Mouse (Mus musculus) kidney, postnatal 0 days (tissue): Measurements from ENCODE around the gene Med24. TPM values are rescaled to one million over a fixed set of nuclear protein-coding genes. Genes with fewer than 3 reads are reported as not detected.

Source experiments
- ATAC-seq: fragments of 200-750 bp; cut with Nextera tagmentation; replicated peaks from 2 replicates; pipeline ENCODE4 v1.8.0; 2017; ENCODE audit warnings: low read depth, moderate number of reproducible peaks, moderate TSS enrichment, moderate library complexity; ENCODE audit not compliant: low FRiP score
- DNase-seq: peaks from one replicate; pipeline ENCODE4 v3.0.0-alpha.2; 2016; ENCODE audit warnings: low spot score
- H3K27ac ChIP-seq: fragments of 300-500 bp; sonication (generic); 2 replicates; pipeline ENCODE4 v1.5.1; 2014; ENCODE audit warnings: mild to moderate bottlenecking
- H3K27me3 ChIP-seq: fragments of 300-500 bp; sonication (generic); 2 replicates; pipeline ENCODE4 v1.6.1; 2014; ENCODE audit warnings: low read length, mixed read lengths; ENCODE audit not compliant: insufficient read depth
- H3K36me3 ChIP-seq: fragments of 300-500 bp; sonication (generic); 2 replicates; pipeline ENCODE4 v1.6.1; 2014; ENCODE audit warnings: low read length, mixed read lengths; ENCODE audit not compliant: insufficient read depth
- H3K4me1 ChIP-seq: fragments of 300-500 bp; sonication (generic); replicated peaks from 2 replicates; pipeline ENCODE4 v1.6.1; 2014; ENCODE audit warnings: antibody characterized with exemption, low read length, mixed read lengths; ENCODE audit not compliant: insufficient read depth
- H3K4me2 ChIP-seq: fragments of 300-500 bp; sonication (generic); 2 replicates; pipeline ENCODE4 v1.6.1; 2014; ENCODE audit warnings: mild to moderate bottlenecking, low read length, moderate library complexity, mixed read lengths
- H3K4me3 ChIP-seq: fragments of 300-500 bp; sonication (generic); replicated peaks from 2 replicates; pipeline ENCODE4 v1.5.1; 2014; ENCODE audit warnings: low read depth, low read length
- H3K9ac ChIP-seq: fragments of 300-500 bp; sonication (generic); 2 replicates; pipeline ENCODE4 v1.6.1; 2014; ENCODE audit warnings: low read depth, low read length
- H3K9me3 ChIP-seq: fragments of 300-500 bp; sonication (generic); replicated peaks from 2 replicates; pipeline ENCODE4 v1.6.1; 2016; ENCODE audit warnings: low read length, inconsistent platforms, mixed read lengths
- CTCF ChIP-seq: IDR thresholded peaks from 2 replicates; pipeline ENCODE4 v1.5.1; 2016; ENCODE audit warnings: antibody characterized with exemption, low read depth, mild to moderate bottlenecking, moderate library complexity
- WGBS: fragments of 180-500 bp; shearing (Covaris S2); extraction: QIAGEN DNeasy Blood & Tissue Kit; methylation state at CpG from one replicate; pipeline ENCODE4 v1.1.7; 2014; 5-methylcytosine and 5-hydroxymethylcytosine counted together
- polyA plus RNA-seq: library from polyadenylated mRNA; unstranded; fragments of >200 nt; fragmentation: Nextera tagmentation; extraction: Ambion mirVana; gene quantifications from 2 replicates; pipeline ENCODE4 v1.2.1, GENCODE M21; 2015

Gene Med24
- polyA plus RNA-seq, 1 experiment from 2014 or later: 38.3 TPM

DNA sequence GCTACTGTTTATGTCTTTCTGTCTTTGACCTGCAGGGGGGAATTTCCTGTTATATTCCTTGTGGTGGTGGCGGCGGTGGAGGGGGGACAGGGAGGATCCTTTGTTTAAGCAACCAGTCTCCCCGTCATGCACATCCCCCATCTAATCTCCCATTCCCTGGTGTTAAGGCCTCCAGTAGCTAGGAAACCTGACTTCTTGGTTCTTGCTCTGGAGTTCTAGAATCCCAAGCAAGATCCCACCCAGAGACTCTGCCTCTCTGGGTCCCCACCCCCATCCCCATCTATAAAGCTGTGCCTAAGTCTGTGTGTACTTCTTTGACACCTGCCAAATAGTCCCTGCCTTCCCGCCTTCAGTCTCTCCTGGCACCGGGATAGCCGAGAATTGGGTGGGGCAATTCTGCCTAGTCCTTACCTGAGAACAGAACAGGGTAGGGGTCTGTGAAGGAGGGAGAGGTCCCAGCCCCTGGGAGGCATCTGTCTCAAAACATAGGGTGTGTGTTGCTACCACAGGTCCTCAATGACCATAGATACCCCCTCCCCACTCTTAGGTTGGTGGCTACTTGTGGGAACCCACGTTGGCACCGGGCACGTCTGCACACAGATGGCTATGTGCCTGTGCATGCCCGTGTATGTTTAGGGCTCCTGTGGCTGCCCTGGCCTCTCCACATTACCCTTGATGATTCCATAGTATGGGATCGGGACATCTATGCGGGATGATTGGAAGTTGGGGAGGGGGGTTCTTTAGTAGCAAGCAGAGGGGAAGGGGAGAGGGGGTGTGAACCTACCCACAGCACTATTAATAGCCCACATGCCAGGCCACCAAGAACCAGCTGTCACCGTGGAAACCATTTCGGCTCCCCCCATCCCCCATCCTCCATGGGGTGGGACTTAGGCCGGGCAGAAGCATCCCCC is 19.5 kb upstream of the Med24 start:
- Histone ChIP-seq H3K4me2 (peak overlapping the region; percentile 39), H3K27ac (peak overlapping the region; percentile 82), H3K27me3 (no peaks in the 10 kb centered on the region), H3K9me3 (no peaks in the 10 kb centered on the region), H3K4me1 (peaks cover 94% of the 10 kb centered on the region), H3K4me3 (no peak overlapping the region), H3K9ac (no peak overlapping the region; the same call in 1 of the 2 replicates), H3K36me3 (peaks cover 3% of the 10 kb centered on the region; the same call in 1 of the 2 replicates)
- peak; percentile 83 for DNase-seq
- ATAC-seq: no peak
- TF ChIP-seq CTCF: peak; percentile 38; the same call in 1 of the 2 replicates
- 39% methylated on average over 15 of the region's 15 CpGs for WGBS

DNA sequence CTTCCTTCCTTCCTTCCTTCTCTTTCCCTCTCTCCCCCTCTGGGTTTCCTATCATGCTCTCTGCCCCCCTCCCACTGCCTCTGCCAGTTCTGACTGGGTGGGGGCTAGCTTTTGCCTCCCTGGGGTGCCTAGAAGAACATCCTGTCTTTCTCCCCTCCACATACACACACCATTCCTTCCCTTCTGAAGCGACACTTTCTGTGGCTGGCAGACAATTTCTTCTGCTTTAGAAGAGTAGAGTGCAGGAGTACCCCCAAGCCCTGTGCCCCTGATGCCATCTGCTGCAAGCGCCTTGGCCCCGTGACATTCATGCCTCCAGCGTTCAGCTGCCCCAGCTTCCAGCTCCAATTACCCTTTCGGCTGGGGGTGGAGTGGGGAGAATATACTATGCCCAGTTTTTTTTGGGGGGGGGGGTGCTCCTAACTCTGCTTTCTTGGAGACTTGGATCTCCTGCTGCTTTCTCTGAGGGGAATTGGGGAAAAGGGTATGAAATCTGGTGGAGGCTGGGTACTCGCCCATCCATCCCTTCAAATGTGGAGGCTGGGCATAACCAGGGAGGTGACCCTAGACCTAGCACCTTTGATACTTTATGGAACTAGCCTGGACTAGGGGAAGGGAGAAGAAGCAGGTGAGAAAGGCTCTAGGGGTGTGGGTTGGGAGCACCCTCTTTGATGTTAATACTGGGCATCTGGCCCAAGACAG is 18.7 kb upstream of the Med24 start:
- no peaks in the 10 kb centered on the region for H3K27me3 ChIP-seq
- TF ChIP-seq CTCF: no peak
- peak overlapping the region; percentile 82 for H3K27ac ChIP-seq
- no peaks in the 10 kb centered on the region for H3K9me3 ChIP-seq
- ATAC-seq (no peak), DNase-seq (no peak)
- 24% methylated on average over 6 of the region's 6 CpGs for WGBS
- H3K36me3 ChIP-seq: no peaks in the 10 kb centered on the region
- H3K9ac ChIP-seq: 0 out of 2 replicates have a peak overlapping the region, but pooled peaks have one; percentile 23
- H3K4me2 ChIP-seq: peak overlapping the region; percentile 39
- H3K4me3 ChIP-seq: no peak overlapping the region
- peaks cover 94% of the 10 kb centered on the region for H3K4me1 ChIP-seq

DNA sequence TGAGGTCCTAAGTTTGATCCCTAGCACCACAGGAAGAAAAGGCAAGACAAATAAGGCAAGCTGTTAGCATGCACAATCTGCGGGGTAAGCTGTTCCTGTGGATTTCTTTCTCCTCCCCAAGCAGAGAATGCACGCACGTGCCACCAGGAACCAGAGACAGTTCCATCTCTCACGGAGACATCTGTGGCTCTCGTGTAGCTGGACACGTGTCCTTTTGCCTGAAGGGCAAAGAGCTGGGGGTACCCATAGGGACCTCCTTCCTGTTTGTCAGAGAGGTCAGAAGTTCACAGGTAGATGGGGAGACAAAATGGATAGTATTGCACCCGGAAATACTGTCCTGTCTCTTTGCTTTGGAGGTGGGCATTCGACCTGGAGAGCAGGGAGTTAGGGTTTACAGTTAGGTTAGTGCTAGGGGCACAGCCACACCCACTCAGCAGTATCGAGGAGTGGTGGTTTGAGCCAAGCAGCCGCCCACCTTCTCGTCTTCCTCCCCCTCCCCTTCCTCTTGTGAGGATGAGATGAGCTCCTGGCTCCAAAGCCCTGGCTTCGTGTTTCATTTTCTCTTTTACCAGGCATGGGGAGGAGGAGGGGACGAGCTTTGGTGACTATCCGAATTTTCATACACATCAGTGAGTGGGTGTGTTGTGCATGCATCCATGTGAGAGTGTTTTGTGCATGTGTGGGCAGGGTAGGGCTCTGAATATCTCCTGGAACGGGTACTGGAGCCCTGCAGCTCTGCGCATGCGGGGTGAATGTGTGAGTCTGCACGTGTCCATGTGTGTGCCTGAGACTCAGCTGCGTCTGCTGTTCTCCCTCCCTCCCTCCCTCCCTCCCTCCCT is 17.8 kb upstream of the Med24 start:
- Histone ChIP-seq H3K4me3 (0 out of 2 replicates have a peak overlapping the region, but pooled peaks have one; percentile 9), H3K27me3 (no peaks in the 10 kb centered on the region), H3K36me3 (no peaks in the 10 kb centered on the region), H3K27ac (peak overlapping the region; percentile 62), H3K9ac (peak overlapping the region; percentile 42), H3K4me1 (peaks cover 91% of the 10 kb centered on the region), H3K4me2 (peak overlapping the region; percentile 50), H3K9me3 (no peaks in the 10 kb centered on the region)
- DNase-seq (peak; percentile 83), ATAC-seq (0 out of 2 replicates have a peak, but pooled peaks have one; percentile 29)
- no peak for TF ChIP-seq CTCF
- 7% methylated on average over 19 of the region's 19 CpGs for WGBS

DNA sequence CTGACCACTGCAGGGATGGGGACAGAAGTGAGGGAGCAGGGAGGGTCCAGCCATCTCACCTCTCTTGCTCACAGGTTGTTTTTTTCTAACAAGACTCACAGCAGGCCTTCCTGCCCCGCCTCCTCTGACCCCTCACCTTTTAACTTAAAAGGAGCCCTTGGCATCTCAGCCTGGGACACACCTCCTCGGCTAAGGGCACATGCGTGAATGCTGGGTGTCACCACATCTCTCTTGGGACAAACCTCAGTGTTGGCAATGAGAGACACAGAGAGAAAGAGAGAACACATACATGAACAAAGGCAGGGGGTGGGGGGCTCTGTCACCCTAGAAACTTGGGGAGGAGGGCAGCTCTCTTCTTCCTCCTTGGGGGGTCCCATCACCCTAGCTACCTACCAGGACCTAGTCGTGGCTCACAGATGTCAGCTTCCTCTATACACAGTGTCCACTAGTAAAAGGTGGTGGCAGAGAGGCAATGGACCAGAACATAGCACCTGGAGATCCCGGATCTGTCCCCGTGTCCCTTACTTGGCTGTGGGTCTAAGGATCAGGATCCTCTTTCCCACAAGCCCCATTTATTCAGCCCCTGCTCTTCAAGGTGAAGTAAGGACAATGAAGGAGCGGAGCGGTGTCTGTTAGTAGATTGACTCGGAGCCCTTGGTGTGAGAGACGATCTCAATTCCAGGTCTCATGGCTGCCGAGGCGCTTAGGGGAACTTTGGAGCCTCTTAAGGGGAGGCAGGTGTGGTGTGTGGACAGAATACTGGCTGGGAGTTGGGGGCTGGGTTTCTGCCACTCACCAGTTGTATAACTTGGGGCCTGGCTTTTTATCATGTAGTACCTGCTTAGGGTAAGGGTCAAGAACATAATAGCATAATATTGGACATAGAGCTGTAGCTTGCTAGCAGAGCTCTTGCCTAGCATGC is 17.0 kb upstream of the Med24 start:
- no peak for ATAC-seq
- H3K36me3 ChIP-seq: no peaks in the 10 kb centered on the region
- 45% methylated on average over 12 of the region's 12 CpGs for WGBS

DNA sequence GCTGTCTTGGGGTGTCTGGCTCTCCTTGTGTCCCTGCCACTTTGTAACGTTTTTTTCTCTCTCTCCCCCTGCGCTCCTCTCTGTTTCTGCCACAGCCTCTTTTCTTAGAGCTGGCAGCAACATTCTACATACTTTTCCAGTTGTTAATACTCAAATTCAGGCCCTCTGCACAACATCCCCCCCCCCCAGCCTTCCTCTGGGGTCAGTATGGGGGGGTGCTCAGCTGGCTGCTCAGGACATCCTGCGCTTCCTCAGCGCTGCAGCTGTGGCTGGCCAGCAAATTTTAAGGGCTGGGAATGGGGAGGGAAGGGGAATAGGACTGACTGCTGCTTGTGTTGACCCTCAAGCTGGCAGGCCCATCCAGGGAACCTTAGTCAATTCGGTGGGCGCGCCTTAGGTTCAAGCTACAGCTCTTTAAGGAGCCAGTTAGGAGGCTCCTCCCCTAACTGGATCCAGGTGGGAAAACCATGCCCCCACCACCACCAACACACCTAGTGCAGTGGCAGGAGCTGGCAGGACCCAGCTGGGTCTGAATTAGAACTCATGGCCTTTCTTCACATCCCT is 15.3 kb upstream of the Med24 start:
- Histone ChIP-seq H3K4me1 (peaks cover 81% of the 10 kb centered on the region), H3K9ac (peak overlapping the region; percentile 42; the same call in 1 of the 2 replicates), H3K27ac (peak overlapping the region; percentile 95), H3K4me3 (peak overlapping the region; percentile 97; the same call in 1 of the 2 replicates), H3K9me3 (no peaks in the 10 kb centered on the region), H3K36me3 (no peaks in the 10 kb centered on the region), H3K27me3 (no peaks in the 10 kb centered on the region), H3K4me2 (peak overlapping the region; percentile 84)
- no peak for TF ChIP-seq CTCF
- DNase-seq: no peak
- 29% methylated on average over 7 of the region's 7 CpGs for WGBS
- no peak for ATAC-seq

More for the DNA sequence above, 17.0 kb upstream of the Med24 start:
- H3K4me1 ChIP-seq: peaks cover 84% of the 10 kb centered on the region
- no peak overlapping the region for H3K4me3 ChIP-seq
- H3K27ac ChIP-seq: peak overlapping the region; percentile 62
- H3K4me2 ChIP-seq: peak overlapping the region; percentile 50; the same call in 1 of the 2 replicates
- no peaks in the 10 kb centered on the region for H3K27me3 ChIP-seq
- DNase-seq: no peak
- no peak for TF ChIP-seq CTCF
- H3K9me3 ChIP-seq: no peaks in the 10 kb centered on the region
- H3K9ac ChIP-seq: peak overlapping the region; percentile 42
